Comparison of ENCODE assay signal across 17 mouse cellular contexts in genomic region chr14:86150329-86150866, GRCm38 (mm10).
"Had no signal": no experiment of that assay in that cellular context is flagged by ENCODE, and none has a peak within 500 bp of the region (broad histone marks: within the 10 kb centered on the region; RNA-seq: fewer than 3 reads in every experiment).

No protein-coding gene starts in this region.

- H3K4me3 ChIP-seq: layer of hippocampus, adult 2 months; liver, embryonic 12.5 days; liver, embryonic 15.5 days; lung, embryonic 15.5 days; megakaryocyte, embryonic 14.5 days had no signal

- H3K4me1 ChIP-seq: liver, embryonic 12.5 days; liver, embryonic 15.5 days; lung, embryonic 15.5 days; megakaryocyte, embryonic 14.5 days had no signal

- H3K27ac ChIP-seq: layer of hippocampus, adult 2 months; liver, embryonic 12.5 days; liver, embryonic 15.5 days; lung, embryonic 15.5 days had no signal

- ATAC-seq: liver, embryonic 12.5 days had no signal

- H3K9me3 ChIP-seq: liver, embryonic 12.5 days; liver, embryonic 15.5 days; lung, embryonic 15.5 days had no signal

- DNase-seq: kidney, adult 18-20 months; kidney, adult 9 months; kidney, postnatal 14 days; kidney, postnatal 4 days; layer of hippocampus, adult 9-11 months; liver; lung, adult 18-20 months; lung, postnatal 10 days; lung, postnatal 4 days; midbrain, embryonic 14.5 days; thymus, postnatal 25 days had no signal

- H3K27me3 ChIP-seq: liver, embryonic 12.5 days; liver, embryonic 15.5 days; lung, embryonic 15.5 days; megakaryocyte, embryonic 14.5 days had no signal

- H3K36me3 ChIP-seq: liver, embryonic 12.5 days; liver, embryonic 15.5 days; lung, embryonic 15.5 days had no signal

- H3K4me2 ChIP-seq: liver, embryonic 12.5 days; liver, embryonic 15.5 days; lung, embryonic 15.5 days; midbrain, embryonic 11.5 days had no signal

- H3K9ac ChIP-seq: liver, embryonic 12.5 days; liver, embryonic 15.5 days; lung, embryonic 15.5 days had no signal
